Mouse (Mus musculus) embryonic facial prominence, embryonic 11.5 days (tissue): ENCODE data around the gene Arhgef17. TPM values are rescaled to one million over a fixed set of nuclear protein-coding genes. Genes with fewer than 3 reads are reported as not detected.

Source experiments
- ATAC-seq: fragments of 200-750 bp; cut with Nextera tagmentation; replicated peaks from 2 replicates; pipeline ENCODE4 v1.8.0; 2017; ENCODE audit warnings: low read depth; ENCODE audit not compliant: insufficient number of reproducible peaks, low FRiP score, low TSS enrichment
- DNase-seq: peaks from one replicate; pipeline ENCODE4 v3.0.0-alpha.2; 2015; ENCODE audit warnings: low spot score
- H3K27ac ChIP-seq: fragments of 300-500 bp; sonication (generic); replicated peaks from 2 replicates; pipeline ENCODE4 v1.5.1; 2014; ENCODE audit warnings: mild to moderate bottlenecking, low read depth, low read length, control low read depth
- H3K27me3 ChIP-seq: fragments of 300-500 bp; sonication (generic); 2 replicates; pipeline ENCODE4 v1.6.1; 2014; ENCODE audit warnings: mild to moderate bottlenecking, low read length, moderate library complexity, mixed read lengths; ENCODE audit not compliant: control insufficient read depth, insufficient read depth
- H3K36me3 ChIP-seq: fragments of 300-500 bp; sonication (generic); replicated peaks from 2 replicates; pipeline ENCODE4 v1.6.1; 2014; ENCODE audit warnings: low read depth, mild to moderate bottlenecking, low read length, moderate library complexity, mixed read lengths; ENCODE audit not compliant: control insufficient read depth, insufficient read depth
- H3K4me1 ChIP-seq: fragments of 300-500 bp; sonication (generic); 2 replicates; pipeline ENCODE4 v1.6.1; 2014; ENCODE audit warnings: low read length, mixed read lengths; ENCODE audit not compliant: control insufficient read depth, insufficient read depth
- H3K4me2 ChIP-seq: fragments of 300-500 bp; sonication (generic); 2 replicates; pipeline ENCODE4 v1.6.1; 2014; ENCODE audit warnings: low read depth, mild to moderate bottlenecking, control low read depth, low read length, moderate library complexity
- H3K4me3 ChIP-seq: fragments of 300-500 bp; sonication (generic); 2 replicates; pipeline ENCODE4 v1.5.1; 2014; ENCODE audit warnings: low read depth, low read length, control low read depth
- H3K9ac ChIP-seq: fragments of 300-500 bp; sonication (generic); replicated peaks from 2 replicates; pipeline ENCODE4 v1.6.1; 2014; ENCODE audit warnings: mild to moderate bottlenecking, control low read depth, low read length
- H3K9me3 ChIP-seq: fragments of 300-500 bp; sonication (generic); replicated peaks from 2 replicates; pipeline ENCODE4 v1.6.1; 2016; ENCODE audit warnings: mild to moderate bottlenecking, low read length, inconsistent platforms, mixed read lengths; ENCODE audit not compliant: control insufficient read depth
- WGBS: fragments of 180-500 bp; shearing (Covaris S2); extraction: QIAGEN DNeasy Blood & Tissue Kit; methylation state at CpG from one replicate; pipeline ENCODE4 v1.1.7; 2014; 5-methylcytosine and 5-hydroxymethylcytosine counted together
- polyA plus RNA-seq: library from polyadenylated mRNA; unstranded; fragments of >200 nt; fragmentation: Nextera tagmentation; extraction: Ambion mirVana; gene quantifications from 2 replicates; pipeline ENCODE4 v1.2.1, GENCODE M21; 2014

The Arhgef17 gene
- polyA plus RNA-seq, 1 experiment from 2014 or later: 8.1 TPM

DNA sequence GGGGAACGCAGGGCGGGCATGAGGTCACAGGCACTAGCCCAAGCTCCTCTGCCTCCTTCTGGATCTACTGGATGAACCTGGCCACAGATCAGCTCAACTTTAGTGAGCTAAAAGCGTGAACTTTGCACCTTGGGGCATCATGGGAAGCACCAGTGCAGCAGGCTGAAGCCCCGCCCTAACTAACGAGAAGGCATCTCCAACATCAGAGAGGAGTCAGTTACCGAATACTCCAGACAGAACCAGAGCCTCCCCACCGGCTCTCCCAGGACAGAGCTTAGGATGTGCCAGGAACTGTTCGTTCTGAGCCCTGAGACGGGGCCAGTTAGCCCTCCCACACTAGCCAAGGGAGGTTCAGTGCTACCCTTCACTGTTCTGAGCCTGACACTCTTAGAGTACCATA lies 35.9 kb upstream of the Arhgef17 start:
- Histone ChIP-seq H3K4me1 (no peaks in the 10 kb centered on the region), H3K36me3 (no peaks in the 10 kb centered on the region), H3K9ac (no peak overlapping the region), H3K4me3 (no peak overlapping the region), H3K27me3 (peaks cover 2% of the 10 kb centered on the region), H3K4me2 (no peak overlapping the region), H3K9me3 (no peaks in the 10 kb centered on the region), H3K27ac (no peak overlapping the region)
- ATAC-seq (no peak), DNase-seq (no peak)
- WGBS: 75% methylated on average over 9 of the region's 9 CpGs

DNA sequence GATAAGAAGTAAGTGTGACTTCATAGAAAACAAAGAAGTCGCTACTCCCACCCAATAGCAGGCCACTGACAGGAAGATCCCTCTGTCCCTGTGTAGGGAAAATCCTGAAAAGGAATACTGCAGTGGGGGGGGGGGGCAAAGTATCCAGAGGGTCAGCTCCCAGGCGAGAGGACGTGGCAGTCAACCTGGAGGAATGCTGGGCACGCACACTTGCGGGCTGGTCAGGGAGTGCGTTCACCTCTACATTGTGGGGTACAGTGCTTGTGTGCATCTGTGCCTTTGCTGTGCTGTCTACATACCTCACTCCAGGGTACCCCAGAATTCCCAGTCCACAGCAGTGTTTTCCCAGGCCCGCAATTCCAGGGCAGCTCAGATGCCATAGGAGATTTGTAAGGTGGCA lies 34.1 kb upstream of the Arhgef17 start:
- no peaks in the 10 kb centered on the region for H3K9me3 ChIP-seq
- WGBS: 79% methylated on average over 7 of the region's 7 CpGs
- H3K27me3 ChIP-seq: no peaks in the 10 kb centered on the region
- H3K4me2 ChIP-seq: no peak overlapping the region
- ATAC-seq: no peak
- DNase-seq: no peak
- no peak overlapping the region for H3K27ac ChIP-seq
- H3K9ac ChIP-seq: no peak overlapping the region
- H3K4me3 ChIP-seq: no peak overlapping the region
- H3K36me3 ChIP-seq: no peaks in the 10 kb centered on the region
- H3K4me1 ChIP-seq: no peaks in the 10 kb centered on the region

DNA sequence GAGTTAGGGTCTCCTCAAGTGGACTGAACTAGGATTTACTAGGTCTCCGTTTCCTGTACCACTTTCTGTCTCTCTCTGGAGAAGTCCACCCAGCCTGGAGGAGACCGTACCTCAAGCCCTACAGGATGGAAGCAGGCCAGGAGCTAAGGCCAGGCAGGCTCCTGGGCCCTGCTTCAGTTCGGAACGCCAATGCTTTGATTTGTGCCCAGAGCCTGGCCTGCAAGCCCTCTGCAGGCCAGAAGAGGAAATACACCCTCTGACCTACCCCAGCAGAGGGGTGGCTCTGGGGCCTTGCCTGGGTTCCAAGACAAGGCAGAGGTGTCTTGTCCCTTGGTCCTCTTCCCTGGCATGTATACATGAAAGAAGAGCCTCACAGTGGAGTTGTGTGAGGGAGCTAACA lies 33.2 kb upstream of the Arhgef17 start:
- Histone ChIP-seq H3K27me3 (no peaks in the 10 kb centered on the region), H3K4me3 (no peak overlapping the region), H3K4me2 (no peak overlapping the region), H3K9ac (no peak overlapping the region), H3K36me3 (no peaks in the 10 kb centered on the region), H3K27ac (no peak overlapping the region), H3K4me1 (no peaks in the 10 kb centered on the region), H3K9me3 (no peaks in the 10 kb centered on the region)
- no peak for ATAC-seq
- WGBS: 21% methylated on average over 4 of the region's 4 CpGs
- peak; percentile 61 for DNase-seq

DNA sequence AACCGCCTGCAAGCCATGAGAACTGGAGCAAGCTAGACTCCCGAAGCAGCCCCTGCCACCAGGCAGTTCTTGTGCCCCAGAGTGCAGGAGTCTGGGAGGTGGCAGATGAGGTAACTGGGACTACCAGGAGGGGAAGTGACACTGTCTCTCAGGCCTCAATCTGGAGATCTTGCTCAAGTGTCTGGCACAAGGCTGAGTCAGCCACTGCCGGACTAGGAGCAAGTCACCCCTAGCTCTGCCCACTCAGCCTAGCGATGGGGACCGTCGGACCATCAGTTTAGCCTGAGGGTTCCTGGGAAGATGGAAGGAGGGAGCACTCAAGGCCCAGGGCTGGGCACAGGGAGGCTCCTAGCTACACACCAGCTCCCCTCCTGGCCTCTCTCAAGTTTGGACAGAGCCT lies 32.3 kb upstream of the Arhgef17 start:
- DNase-seq (no peak), ATAC-seq (no peak)
- Histone ChIP-seq H3K4me1 (no peaks in the 10 kb centered on the region), H3K9ac (no peak overlapping the region), H3K27me3 (no peaks in the 10 kb centered on the region), H3K27ac (no peak overlapping the region), H3K4me3 (no peak overlapping the region), H3K36me3 (no peaks in the 10 kb centered on the region), H3K9me3 (no peaks in the 10 kb centered on the region), H3K4me2 (no peak overlapping the region)
- WGBS: 70% methylated on average over 6 of the region's 6 CpGs

DNA sequence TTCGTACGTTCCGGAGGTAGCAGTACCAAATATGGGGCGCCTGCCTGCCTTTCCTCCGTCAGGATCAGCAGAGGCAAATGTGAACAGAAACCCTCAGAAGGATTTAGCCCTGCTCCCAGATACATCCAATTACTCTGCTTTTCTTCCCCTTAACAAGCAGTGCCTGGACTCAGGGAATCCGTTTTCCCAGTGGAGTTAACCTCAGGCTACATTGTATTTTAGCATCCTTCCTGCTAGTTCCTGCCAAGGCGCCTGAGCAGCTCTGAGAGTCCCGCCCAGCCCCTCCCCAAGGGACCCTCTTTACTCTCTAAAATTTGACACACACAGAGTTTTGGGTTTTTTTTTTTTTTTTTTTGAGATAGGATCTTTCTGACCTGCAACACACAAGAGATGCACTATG lies 31.5 kb upstream of the Arhgef17 start:
- Histone ChIP-seq H3K4me2 (no peak overlapping the region), H3K9ac (no peak overlapping the region), H3K4me3 (no peak overlapping the region), H3K27me3 (no peaks in the 10 kb centered on the region), H3K27ac (no peak overlapping the region), H3K9me3 (no peaks in the 10 kb centered on the region), H3K4me1 (no peaks in the 10 kb centered on the region), H3K36me3 (no peaks in the 10 kb centered on the region)
- ATAC-seq (no peak), DNase-seq (no peak)
- 56% methylated on average over 8 of the region's 8 CpGs for WGBS

DNA sequence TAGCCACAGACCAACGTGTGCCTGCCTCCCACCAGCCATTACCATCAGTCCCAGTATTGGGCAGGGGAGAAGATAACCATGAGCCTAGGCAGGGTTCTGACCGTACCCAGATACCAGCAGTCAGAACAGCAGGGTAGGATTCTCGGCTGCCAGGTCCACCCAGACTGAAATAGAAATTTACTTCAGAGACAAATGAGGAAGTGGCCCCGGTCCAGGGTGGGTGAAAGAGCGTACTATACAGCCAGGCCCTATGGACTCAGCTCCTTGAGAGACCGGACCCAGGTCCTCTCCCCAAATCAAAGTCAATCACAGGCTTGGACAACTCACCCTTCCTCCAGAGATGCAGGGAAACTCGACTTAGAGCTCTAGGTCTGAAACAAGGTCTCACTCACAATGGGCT lies 29.2 kb upstream of the Arhgef17 start:
- no peaks in the 10 kb centered on the region for H3K4me1 ChIP-seq
- H3K4me2 ChIP-seq: no peak overlapping the region
- H3K4me3 ChIP-seq: no peak overlapping the region
- no peak for ATAC-seq
- H3K9ac ChIP-seq: no peak overlapping the region
- no peaks in the 10 kb centered on the region for H3K9me3 ChIP-seq
- no peak for DNase-seq
- H3K27me3 ChIP-seq: no peaks in the 10 kb centered on the region
- H3K27ac ChIP-seq: no peak overlapping the region
- no peaks in the 10 kb centered on the region for H3K36me3 ChIP-seq
- WGBS: 76% methylated on average over 7 of the region's 7 CpGs

DNA sequence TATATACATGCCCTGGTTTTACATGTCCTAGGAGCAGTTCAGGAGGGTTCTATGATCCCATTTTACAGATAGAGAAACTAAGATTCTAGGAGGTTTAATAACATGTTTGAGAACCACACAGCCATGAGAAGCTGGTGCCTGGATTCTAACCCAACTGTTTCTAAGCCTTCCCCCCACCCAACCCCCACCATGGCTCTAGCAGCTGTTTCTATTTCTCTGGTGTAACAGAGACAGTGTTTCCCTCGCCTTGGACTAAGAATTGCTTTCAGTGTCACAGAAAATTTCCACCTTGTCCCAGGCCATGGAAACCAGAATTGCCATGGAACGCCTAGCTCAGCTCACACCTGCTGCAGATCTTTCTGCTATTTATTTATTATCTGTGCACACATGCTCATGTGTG lies 28.6 kb upstream of the Arhgef17 start:
- 63% methylated on average over 2 of the region's 2 CpGs for WGBS
- no peaks in the 10 kb centered on the region for H3K36me3 ChIP-seq
- no peaks in the 10 kb centered on the region for H3K27me3 ChIP-seq
- no peak overlapping the region for H3K4me2 ChIP-seq
- ATAC-seq (no peak), DNase-seq (no peak)
- H3K9me3 ChIP-seq: no peaks in the 10 kb centered on the region
- no peak overlapping the region for H3K27ac ChIP-seq
- no peaks in the 10 kb centered on the region for H3K4me1 ChIP-seq
- H3K4me3 ChIP-seq: no peak overlapping the region
- H3K9ac ChIP-seq: no peak overlapping the region

DNA sequence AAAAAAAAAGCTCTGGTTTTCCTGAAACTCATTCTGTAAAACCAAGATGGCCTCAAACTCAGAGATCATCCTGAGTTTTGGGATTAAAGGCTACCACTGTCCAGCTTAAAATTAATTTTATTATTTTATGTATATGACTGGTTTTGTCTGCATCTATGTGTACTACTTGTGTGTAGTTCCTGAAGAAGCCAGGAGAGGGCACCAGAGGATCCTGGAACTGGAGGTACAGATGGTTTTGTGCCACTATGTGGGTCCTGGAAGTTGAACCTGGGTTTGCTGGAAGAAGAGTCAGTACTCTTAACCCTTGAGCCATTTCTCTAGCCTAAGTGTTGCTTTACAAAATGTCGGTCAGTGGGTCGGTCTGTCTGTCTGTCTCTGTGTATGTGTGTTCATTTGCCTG lies 26.5 kb upstream of the Arhgef17 start:
- no peak for ATAC-seq
- DNase-seq: peak; percentile 49
- Histone ChIP-seq H3K9ac (no peak overlapping the region), H3K4me2 (no peak overlapping the region), H3K4me3 (no peak overlapping the region), H3K4me1 (no peaks in the 10 kb centered on the region), H3K9me3 (no peaks in the 10 kb centered on the region), H3K36me3 (no peaks in the 10 kb centered on the region), H3K27me3 (no peaks in the 10 kb centered on the region), H3K27ac (no peak overlapping the region)
- WGBS: 100% methylated on average over 2 of the region's 2 CpGs

DNA sequence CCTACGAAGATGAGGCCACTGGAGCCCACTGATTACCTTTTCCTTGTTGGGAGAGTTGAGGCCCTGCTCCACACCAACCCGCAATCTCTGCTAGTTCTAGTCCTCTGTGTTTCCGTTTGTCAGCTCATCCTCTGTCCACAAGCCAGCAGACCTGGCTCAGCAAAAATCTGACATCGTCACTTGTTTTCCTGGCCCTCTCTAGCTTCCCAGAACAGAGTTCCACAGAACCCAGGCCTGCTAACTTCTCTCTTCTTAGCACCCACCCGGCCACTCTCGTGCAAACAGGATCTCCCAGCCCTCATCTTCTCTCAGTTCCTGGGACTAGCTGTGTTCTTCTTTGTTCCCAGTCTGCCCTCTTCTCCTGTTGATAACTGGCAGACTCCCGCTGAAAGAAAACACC lies 20.8 kb upstream of the Arhgef17 start:
- Histone ChIP-seq H3K9me3 (no peaks in the 10 kb centered on the region), H3K9ac (no peak overlapping the region), H3K36me3 (no peaks in the 10 kb centered on the region), H3K27ac (no peak overlapping the region), H3K4me3 (no peak overlapping the region), H3K4me1 (no peaks in the 10 kb centered on the region), H3K4me2 (no peak overlapping the region), H3K27me3 (no peaks in the 10 kb centered on the region)
- WGBS: 85% methylated on average over 7 of the region's 7 CpGs
- DNase-seq (no peak), ATAC-seq (no peak)
